Mouse (Mus musculus): ENCODE measurements around the gene Psg23. TPM values are rescaled to one million over a fixed set of nuclear protein-coding genes. Genes with fewer than 3 reads are reported as not detected.

The Psg23 gene
- not detected for polyA plus RNA-seq (2014; fragmentation: Illumina TruSeq; extraction: RNeasy Lipid Tissue Mini Kit (QIAGEN cat#74804))

GRCm38 (mm10) chr7:18616401-18616800 is at the start of gene Psg23:
TSS of gene Psg23 (minus strand) at chr7:18616501.

GRCm38 (mm10) chr7:18656625-18657024 is 40.3 kb upstream of the Psg23 start, which contains the start of gene Psg21:
TSS of gene Psg21 (minus strand) at chr7:18656725.

GRCm38 (mm10) chr7:18567205-18567604 is 49.1 kb downstream of the Psg23 start, which contains the start of gene Psg27:
TSS of gene Psg27 (minus strand) at chr7:18567305.

Other genes starting within 250 kb of the Psg23 start
- gene Psg28, start 184.5 kb downstream of the Psg23 start, polyA plus RNA-seq (2014; fragmentation: Illumina TruSeq; extraction: RNeasy Lipid Tissue Mini Kit (QIAGEN cat#74804)) = not detected
- gene Psg26, start 132.3 kb downstream of the Psg23 start, polyA plus RNA-seq (2014; fragmentation: Illumina TruSeq; extraction: RNeasy Lipid Tissue Mini Kit (QIAGEN cat#74804)) = not detected
- not detected for gene Psg25, start 84.2 kb downstream of the Psg23 start, polyA plus RNA-seq (2014; fragmentation: Illumina TruSeq; extraction: RNeasy Lipid Tissue Mini Kit (QIAGEN cat#74804))
- not detected for gene Psg27, start 49.2 kb downstream of the Psg23 start, polyA plus RNA-seq (2014; fragmentation: Illumina TruSeq; extraction: RNeasy Lipid Tissue Mini Kit (QIAGEN cat#74804))
- not detected for gene Psg21, start 40.2 kb upstream of the Psg23 start, polyA plus RNA-seq (2014; fragmentation: Illumina TruSeq; extraction: RNeasy Lipid Tissue Mini Kit (QIAGEN cat#74804))
- not detected for gene Psg20, start 69.7 kb upstream of the Psg23 start, polyA plus RNA-seq (2014; fragmentation: Illumina TruSeq; extraction: RNeasy Lipid Tissue Mini Kit (QIAGEN cat#74804))
- gene Psg22, start 101.6 kb upstream of the Psg23 start, polyA plus RNA-seq (2014; fragmentation: Illumina TruSeq; extraction: RNeasy Lipid Tissue Mini Kit (QIAGEN cat#74804)) = not detected
- gene Psg19, start 182.0 kb upstream of the Psg23 start, polyA plus RNA-seq (2014; fragmentation: Illumina TruSeq; extraction: RNeasy Lipid Tissue Mini Kit (QIAGEN cat#74804)) = not detected
- gene Psg17, start 205.1 kb upstream of the Psg23 start, polyA plus RNA-seq (2014; fragmentation: Illumina TruSeq; extraction: RNeasy Lipid Tissue Mini Kit (QIAGEN cat#74804)) = 0.43 TPM
- 9.1 TPM for gene Mill2, start 223.5 kb upstream of the Psg23 start, polyA plus RNA-seq (2014; fragmentation: Illumina TruSeq; extraction: RNeasy Lipid Tissue Mini Kit (QIAGEN cat#74804))

All from ovary, adult 10 weeks (tissue).